Mouse (Mus musculus) heart, postnatal 0 days (tissue): ENCODE data around the gene A930004D18Rik. TPM values are rescaled to one million over a fixed set of nuclear protein-coding genes. Genes with fewer than 3 reads are reported as not detected.

Experiments
- ATAC-seq: fragments of 200-750 bp; cut with Nextera tagmentation; 2 replicates; pipeline ENCODE4 v1.8.0; 2017; ENCODE audit warnings: low read depth, moderate number of reproducible peaks, moderate library complexity; ENCODE audit not compliant: insufficient read depth
- DNase-seq: peaks from one replicate; pipeline ENCODE4 v3.0.0-alpha.2; 2016; ENCODE audit warnings: low spot score
- H3K27ac ChIP-seq: fragments of 300-500 bp; sonication (generic); 2 replicates; pipeline ENCODE4 v1.5.1; 2014; ENCODE audit warnings: low read depth, mild to moderate bottlenecking
- H3K27me3 ChIP-seq: fragments of 300-500 bp; sonication (generic); 2 replicates; pipeline ENCODE4 v1.6.1; 2014; ENCODE audit warnings: low read length, mixed read lengths; ENCODE audit not compliant: control insufficient read depth, insufficient read depth
- H3K36me3 ChIP-seq: fragments of 300-500 bp; sonication (generic); replicated peaks from 2 replicates; pipeline ENCODE4 v1.6.1; 2014; ENCODE audit warnings: low read length, mixed read lengths; ENCODE audit not compliant: control insufficient read depth, insufficient read depth
- H3K4me1 ChIP-seq: fragments of 300-500 bp; sonication (generic); 2 replicates; pipeline ENCODE4 v1.6.1; 2014; ENCODE audit warnings: antibody characterized with exemption; ENCODE audit not compliant: control insufficient read depth, insufficient read depth
- H3K4me2 ChIP-seq: fragments of 300-500 bp; sonication (generic); 2 replicates; pipeline ENCODE4 v1.6.1; 2014; ENCODE audit warnings: low read depth, mild to moderate bottlenecking, low read length, moderate library complexity
- H3K4me3 ChIP-seq: fragments of 300-500 bp; sonication (generic); 2 replicates; pipeline ENCODE4 v1.5.1; 2014; ENCODE audit warnings: low read depth, low read length
- H3K9ac ChIP-seq: fragments of 300-500 bp; sonication (generic); replicated peaks from 2 replicates; pipeline ENCODE4 v1.6.1; 2014; ENCODE audit warnings: low read depth, low read length, mixed read lengths
- H3K9me3 ChIP-seq: fragments of 300-500 bp; sonication (generic); replicated peaks from 2 replicates; pipeline ENCODE4 v1.6.1; 2016; ENCODE audit warnings: low read length; ENCODE audit not compliant: control insufficient read depth
- CTCF ChIP-seq: IDR thresholded peaks from 2 replicates; pipeline ENCODE4 v1.5.1; 2016; ENCODE audit warnings: antibody characterized with exemption, control low read depth, low read depth
- EP300 ChIP-seq: IDR thresholded peaks from 2 replicates; pipeline ENCODE4 v1.6.1; 2016; ENCODE audit warnings: antibody characterized with exemption, low read depth
- WGBS: fragments of 180-500 bp; shearing (Covaris S2); extraction: QIAGEN DNeasy Blood & Tissue Kit; methylation state at CpG from one replicate; pipeline ENCODE4 v1.1.7; 2014; 5-methylcytosine and 5-hydroxymethylcytosine counted together
- polyA plus RNA-seq: library from polyadenylated mRNA; unstranded; fragments of >200 nt; fragmentation: Nextera tagmentation; extraction: Ambion mirVana; gene quantifications from 2 replicates; pipeline ENCODE4 v1.2.1, GENCODE M21; 2015
- total RNA-seq: library from RNA; depleted of rRNA; stranded (reverse); fragments of >200 nt; gene quantifications from 2 replicates; pipeline ENCODE4 v1.2.3, GENCODE M21; 2014; ENCODE audit warnings: low replicate concordance

The A930004D18Rik gene
- total and polyA plus RNA-seq, 2 experiments from 2014 or later = 3.5 to 8.4 TPM

GRCm38 (mm10) chr2:18005137-18005536, 32.4 kb downstream of the A930004D18Rik start:
- H3K27me3 ChIP-seq = no peaks in the 10 kb centered on the region
- TF ChIP-seq CTCF (no peak), EP300 (no peak)
- H3K4me2 ChIP-seq = no peak overlapping the region
- H3K4me1 ChIP-seq = no peaks in the 10 kb centered on the region
- 35% methylated on average over 8 of the region's 8 CpGs for WGBS
- H3K36me3 ChIP-seq = no peaks in the 10 kb centered on the region
- no peak overlapping the region for H3K9ac ChIP-seq
- ATAC-seq (no peak), DNase-seq (no peak)
- H3K9me3 ChIP-seq = no peaks in the 10 kb centered on the region
- H3K27ac ChIP-seq = no peak overlapping the region
- no peak overlapping the region for H3K4me3 ChIP-seq

GRCm38 (mm10) chr2:18004286-18004685, 33.3 kb downstream of the A930004D18Rik start:
- DNase-seq = no peak
- Histone ChIP-seq H3K4me1 (no peaks in the 10 kb centered on the region), H3K27ac (no peak overlapping the region), H3K4me2 (no peak overlapping the region), H3K4me3 (no peak overlapping the region), H3K9ac (no peak overlapping the region), H3K9me3 (no peaks in the 10 kb centered on the region), H3K27me3 (no peaks in the 10 kb centered on the region), H3K36me3 (no peaks in the 10 kb centered on the region)
- no peak for TF ChIP-seq EP300
- no peak for TF ChIP-seq CTCF
- no peak for ATAC-seq
- 80% methylated on average over 4 of the region's 4 CpGs for WGBS

- TF ChIP-seq CTCF (no peak), EP300 (no peak)
- Histone ChIP-seq H3K9me3 (no peaks in the 10 kb centered on the region), H3K36me3 (no peaks in the 10 kb centered on the region), H3K4me2 (no peak overlapping the region), H3K27ac (no peak overlapping the region), H3K4me1 (no peaks in the 10 kb centered on the region), H3K9ac (no peak overlapping the region), H3K4me3 (no peak overlapping the region), H3K27me3 (no peaks in the 10 kb centered on the region)
- WGBS = 93% methylated on average over 3 of the region's 3 CpGs
- ATAC-seq (no peak), DNase-seq (no peak)
These were observed 35.2 kb downstream of the A930004D18Rik start for GRCm38 (mm10) chr2:18002306-18002705.

GRCm38 (mm10) chr2:17996858-17997257, 40.7 kb downstream of the A930004D18Rik start, which contains the start of gene H2al2a:
H2al2a (minus strand) TSS chr2:17996958.
- DNase-seq (no peak), ATAC-seq (no peak)

GRCm38 (mm10) chr2:17989562-17989961, 48.0 kb downstream of the A930004D18Rik start:
- DNase-seq (no peak), ATAC-seq (no peak)
- no peak for TF ChIP-seq EP300
- no peaks in the 10 kb centered on the region for H3K4me1 ChIP-seq
- H3K27ac ChIP-seq = no peak overlapping the region
- no peak overlapping the region for H3K4me2 ChIP-seq
- H3K27me3 ChIP-seq = no peaks in the 10 kb centered on the region
- no peak overlapping the region for H3K4me3 ChIP-seq
- H3K9me3 ChIP-seq = no peaks in the 10 kb centered on the region; the same call in 1 of the 2 replicates
- H3K36me3 ChIP-seq = no peaks in the 10 kb centered on the region
- H3K9ac ChIP-seq = no peak overlapping the region

More at GRCm38 (mm10) chr2:17996858-17997257, 40.7 kb downstream of the A930004D18Rik start, which contains the start of gene H2al2a:
- H3K9me3 ChIP-seq = no peaks in the 10 kb centered on the region
- H3K27ac ChIP-seq = no peak within 1 kb of the TSS
- no peak within 1 kb of the TSS for H3K4me3 ChIP-seq
- H3K4me1 ChIP-seq = no peaks in the 10 kb centered on the region
- H3K36me3 ChIP-seq = no peaks in the 10 kb centered on the region
- H3K27me3 ChIP-seq = no peaks in the 10 kb centered on the region
- H3K9ac ChIP-seq = no peak within 1 kb of the TSS
- no peak within 1 kb of the TSS for H3K4me2 ChIP-seq
- TF ChIP-seq EP300 = no peak
- TF ChIP-seq CTCF = no peak

- H3K9me3 ChIP-seq = no peaks in the 10 kb centered on the region; the same call in 1 of the 2 replicates
- H3K27me3 ChIP-seq = no peaks in the 10 kb centered on the region
- DNase-seq = no peak
- no peak overlapping the region for H3K9ac ChIP-seq
- H3K4me2 ChIP-seq = no peak overlapping the region
- H3K4me3 ChIP-seq = no peak overlapping the region
- TF ChIP-seq EP300 (no peak), CTCF (no peak)
- WGBS = 74% methylated on average over 3 of the region's 3 CpGs
- no peak for ATAC-seq
- H3K36me3 ChIP-seq = no peaks in the 10 kb centered on the region
- H3K4me1 ChIP-seq = no peaks in the 10 kb centered on the region
- no peak overlapping the region for H3K27ac ChIP-seq
These were observed 48.4 kb downstream of the A930004D18Rik start for GRCm38 (mm10) chr2:17989115-17989514.
